Mouse (Mus musculus) liver, postnatal 0 days (tissue): ENCODE data around the gene Chga. TPM values are rescaled to one million over a fixed set of nuclear protein-coding genes. Genes with fewer than 3 reads are reported as not detected.

Source experiments
- ATAC-seq: fragments of 200-750 bp; cut with Nextera tagmentation; 2 replicates; pipeline ENCODE4 v1.8.0; 2017; ENCODE audit warnings: mild to moderate bottlenecking, moderate library complexity
- DNase-seq: peaks from one replicate; pipeline ENCODE4 v3.0.0-alpha.2; 2016
- H3K27ac ChIP-seq: fragments of 300-500 bp; sonication (generic); 2 replicates; pipeline ENCODE4 v1.5.1; 2014; ENCODE audit warnings: antibody characterized with exemption, moderate library complexity, mild to moderate bottlenecking, low read depth
- H3K27me3 ChIP-seq: fragments of 300-500 bp; sonication (generic); 2 replicates; pipeline ENCODE4 v1.6.1; 2014; ENCODE audit warnings: low read length, control low read depth, mixed read lengths; ENCODE audit not compliant: insufficient read depth
- H3K36me3 ChIP-seq: fragments of 300-500 bp; sonication (generic); replicated peaks from 2 replicates; pipeline ENCODE4 v1.6.1; 2014; ENCODE audit warnings: mild to moderate bottlenecking, control low read depth, low read length, moderate library complexity, mixed read lengths; ENCODE audit not compliant: insufficient read depth
- H3K4me1 ChIP-seq: fragments of 300-500 bp; sonication (generic); 2 replicates; pipeline ENCODE4 v1.6.1; 2014; ENCODE audit warnings: antibody characterized with exemption, mild to moderate bottlenecking, control low read depth; ENCODE audit not compliant: insufficient read depth
- H3K4me2 ChIP-seq: fragments of 300-500 bp; sonication (generic); 2 replicates; pipeline ENCODE4 v1.6.1; 2014; ENCODE audit warnings: low read depth, mild to moderate bottlenecking, low read length, moderate library complexity, mixed read lengths
- H3K4me3 ChIP-seq: fragments of 300-500 bp; sonication (generic); 2 replicates; pipeline ENCODE4 v1.5.1; 2014; ENCODE audit warnings: low read depth, low read length
- H3K9ac ChIP-seq: fragments of 300-500 bp; sonication (generic); replicated peaks from 2 replicates; pipeline ENCODE4 v1.6.1; 2014; ENCODE audit warnings: mild to moderate bottlenecking, moderate library complexity
- H3K9me3 ChIP-seq: fragments of 300-500 bp; sonication (generic); 2 replicates; pipeline ENCODE4 v1.6.1; 2016; ENCODE audit warnings: mild to moderate bottlenecking, control low read depth, low read length, mixed read lengths
- CTCF ChIP-seq: sonication (generic); IDR thresholded peaks from 2 replicates; pipeline ENCODE4 v1.5.1; 2016; ENCODE audit warnings: antibody characterized with exemption, low read depth
- EP300 ChIP-seq: IDR thresholded peaks from 2 replicates; pipeline ENCODE4 v1.6.1; 2016; ENCODE audit warnings: antibody characterized with exemption, low read depth, mild to moderate bottlenecking
- WGBS: fragments of 180-500 bp; shearing (Covaris S2); extraction: QIAGEN DNeasy Blood & Tissue Kit; methylation state at CpG from one replicate; pipeline ENCODE4 v1.1.7; 2014; ENCODE audit not compliant: insufficient replicate concordance; 5-methylcytosine and 5-hydroxymethylcytosine counted together
- polyA plus RNA-seq: library from polyadenylated mRNA; unstranded; fragments of >200 nt; fragmentation: Nextera tagmentation; extraction: Ambion mirVana; gene quantifications from 2 replicates; pipeline ENCODE4 v1.2.1, GENCODE M21; 2015

Chga gene
- polyA plus RNA-seq, 1 experiment from 2014 or later, result 0.45 TPM

DNA sequence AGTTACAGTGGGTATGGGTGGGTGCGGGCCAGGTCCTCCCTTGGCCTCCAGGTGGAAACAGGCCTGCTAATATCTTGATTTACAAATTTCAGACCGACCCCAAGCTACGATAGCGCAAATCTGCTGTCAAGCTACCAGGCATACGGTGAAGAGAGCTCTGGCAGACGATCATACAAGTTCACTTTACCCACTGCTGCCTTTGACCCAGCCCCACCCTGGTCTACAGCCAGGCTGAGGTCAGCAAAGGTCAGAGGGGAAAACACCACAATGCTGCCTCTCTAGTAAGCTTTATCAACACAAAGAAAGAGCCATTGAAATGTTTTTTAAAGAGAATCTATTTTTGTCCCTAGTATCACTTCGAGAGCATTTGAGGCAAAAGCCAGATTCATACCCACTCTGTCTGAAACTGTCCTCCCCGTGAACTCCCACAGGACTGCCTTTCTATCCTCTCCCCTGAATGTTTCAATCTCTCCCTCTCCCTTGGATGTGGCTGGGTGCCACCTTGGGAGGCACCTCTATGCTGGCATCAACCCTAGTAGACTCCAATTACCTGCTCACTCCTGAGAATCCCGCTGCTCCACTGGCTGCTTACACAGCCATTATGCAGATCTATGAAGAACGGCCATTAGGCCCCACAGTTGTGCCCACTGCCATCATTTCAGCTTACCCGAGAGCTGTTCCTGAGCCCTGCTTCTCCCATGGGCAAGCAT lies 53.2 kb downstream of the Chga start:
- Histone ChIP-seq H3K9ac (no peak overlapping the region), H3K27ac (no peak overlapping the region), H3K4me2 (no peak overlapping the region), H3K4me3 (no peak overlapping the region), H3K27me3 (no peaks in the 10 kb centered on the region), H3K9me3 (no peaks in the 10 kb centered on the region), H3K36me3 (peaks cover 15% of the 10 kb centered on the region), H3K4me1 (no peaks in the 10 kb centered on the region)
- 75% methylated on average over 11 of the region's 11 CpGs for WGBS
- DNase-seq (no peak), ATAC-seq (no peak)
- TF ChIP-seq CTCF, result no peak
- TF ChIP-seq EP300, result no peak

DNA sequence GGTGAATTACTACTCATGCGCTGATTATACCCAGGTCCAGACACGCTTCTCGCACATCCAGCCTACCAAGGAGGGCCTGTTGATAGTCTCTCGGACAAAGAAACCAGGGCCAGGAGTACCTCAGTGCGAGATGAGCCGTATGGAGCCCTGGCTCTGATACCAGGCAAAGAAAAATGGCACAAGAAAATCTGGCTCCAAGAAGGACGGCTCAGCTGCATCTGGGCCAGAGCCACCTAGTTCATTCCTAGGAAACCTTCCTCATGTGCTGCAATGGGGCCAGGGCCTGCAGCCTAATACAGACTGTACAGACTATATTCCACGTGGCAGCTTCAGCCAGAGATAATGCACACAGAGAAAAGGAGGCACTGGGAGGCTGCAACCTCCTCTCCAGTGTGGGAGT lies 56.2 kb downstream of the Chga start:
- Histone ChIP-seq H3K27ac (no peak overlapping the region), H3K9me3 (no peaks in the 10 kb centered on the region), H3K9ac (no peak overlapping the region), H3K4me2 (no peak overlapping the region), H3K36me3 (no peaks in the 10 kb centered on the region), H3K4me3 (no peak overlapping the region), H3K27me3 (no peaks in the 10 kb centered on the region), H3K4me1 (no peaks in the 10 kb centered on the region)
- WGBS, result 81% methylated on average over 8 of the region's 8 CpGs
- no peak for ATAC-seq
- TF ChIP-seq EP300 (no peak), CTCF (no peak)
- no peak for DNase-seq

DNA sequence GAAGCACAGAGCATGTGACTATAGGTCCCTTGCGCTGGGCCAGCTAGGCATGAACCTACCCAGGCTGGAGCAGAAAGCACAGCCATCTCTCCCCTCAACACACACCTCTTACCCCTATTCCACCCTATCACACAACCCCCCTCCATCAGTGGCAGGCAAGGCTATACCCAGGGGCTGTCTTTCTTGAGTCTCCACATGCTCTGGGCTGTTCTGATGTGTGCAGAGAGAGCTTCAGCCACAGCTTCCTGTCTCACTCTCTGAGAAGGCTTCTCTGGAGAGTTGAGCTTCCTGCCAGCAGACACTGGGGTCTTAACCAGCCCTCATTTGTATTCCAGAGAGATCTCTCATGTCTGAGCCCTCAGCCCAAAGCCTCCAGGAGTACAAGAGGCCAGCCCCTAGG lies 57.7 kb downstream of the Chga start:
- WGBS, result 64% methylated on average over 1 of the region's 1 CpGs
- ATAC-seq, result no peak
- TF ChIP-seq EP300 (no peak), CTCF (no peak)
- no peak overlapping the region for H3K4me3 ChIP-seq
- no peaks in the 10 kb centered on the region for H3K9me3 ChIP-seq
- H3K27ac ChIP-seq, result no peak overlapping the region
- no peaks in the 10 kb centered on the region for H3K27me3 ChIP-seq
- no peaks in the 10 kb centered on the region for H3K36me3 ChIP-seq
- no peak overlapping the region for H3K4me2 ChIP-seq
- H3K4me1 ChIP-seq, result 0 out of 2 replicates have a peak, but pooled peaks cover 3% of the 10 kb centered on the region
- no peak overlapping the region for H3K9ac ChIP-seq
- no peak for DNase-seq

DNA sequence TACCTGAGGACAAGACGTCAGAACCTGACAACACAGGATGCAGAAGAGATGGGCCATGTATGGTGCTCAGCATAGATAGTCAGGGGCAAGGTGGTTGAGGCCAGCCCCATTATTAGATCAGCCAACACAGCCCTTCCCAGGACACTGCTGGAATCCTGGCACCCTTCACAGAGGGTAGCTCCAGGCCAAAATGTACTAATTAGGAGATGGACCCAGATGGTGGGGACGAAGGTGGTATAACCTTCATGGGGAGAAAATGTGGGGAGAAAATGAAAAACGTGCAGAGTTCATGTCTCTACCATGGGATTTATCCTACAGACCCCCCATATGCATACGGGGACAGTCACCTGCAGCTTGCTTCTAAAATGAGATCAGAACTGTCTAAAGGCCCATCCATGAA lies 58.6 kb downstream of the Chga start:
- Histone ChIP-seq H3K4me1 (0 out of 2 replicates have a peak, but pooled peaks cover 3% of the 10 kb centered on the region), H3K36me3 (no peaks in the 10 kb centered on the region), H3K27ac (no peak overlapping the region), H3K4me2 (no peak overlapping the region), H3K4me3 (no peak overlapping the region), H3K9ac (no peak overlapping the region), H3K9me3 (no peaks in the 10 kb centered on the region), H3K27me3 (no peaks in the 10 kb centered on the region)
- no peak for ATAC-seq
- no peak for DNase-seq
- no peak for TF ChIP-seq EP300
- WGBS, result 81% methylated on average over 4 of the region's 4 CpGs

Other genes with a start within 250 kb of the Chga start
- 140 and 142 TPM in 2 replicates for gene Lgmn, start 115.2 kb upstream of the Chga start, polyA plus RNA-seq
- gene Golga5, start 85.8 kb upstream of the Chga start, polyA plus RNA-seq, result 16.5 and 16.7 TPM in 2 replicates
- 3.6 TPM in 2 replicates for gene Itpk1, start 150.0 kb downstream of the Chga start, polyA plus RNA-seq
- 4.2 and 4.9 TPM in 2 replicates for gene Moap1, start 188.7 kb downstream of the Chga start, polyA plus RNA-seq
- gene Tmem251, start 188.8 kb downstream of the Chga start, polyA plus RNA-seq, result 5.6 and 5.8 TPM in 2 replicates
- gene Gm28051, start 202.8 kb downstream of the Chga start, polyA plus RNA-seq, result not detected in 2 replicates
- gene Gon7, start 202.8 kb downstream of the Chga start, polyA plus RNA-seq, result 10.8 and 13.0 TPM in 2 replicates
- 11.5 and 12.5 TPM in 2 replicates for gene Ubr7, start 203.0 kb downstream of the Chga start, polyA plus RNA-seq
- 5.2 and 5.4 TPM in 2 replicates for gene Gm20604, start 203.7 kb downstream of the Chga start, polyA plus RNA-seq